Mouse (Mus musculus) heart, adult 2 months (tissue): ENCODE measurements at regions not wholly inside any gene's neighbourhood (a gene's known extent, or its start where the extent isn't known, plus 50 kb on each side); places are given as distances from the start of the nearest gene placed in this dataset.

Experiments used
- CTCF ChIP-seq: fragments of 200-600 bp; IDR thresholded peaks from 2 replicates; pipeline ENCODE4 v1.8.1; 2022; ENCODE audit warnings: antibody characterized with exemption, mild to moderate bottlenecking, moderate library complexity
- EP300 ChIP-seq: fragments of 200-500 bp; IDR thresholded peaks from 2 replicates; pipeline ENCODE4 v1.6.1; 2011; ENCODE audit warnings: low read depth, low read length, control low read depth; ENCODE audit not compliant: insufficient read depth
- POLR2A ChIP-seq: fragments of 200-500 bp; IDR thresholded peaks from 2 replicates; pipeline ENCODE4 v1.6.1; 2011; ENCODE audit warnings: mild to moderate bottlenecking, low read depth, low read length, control low read depth; ENCODE audit not compliant: insufficient read depth

DNA sequence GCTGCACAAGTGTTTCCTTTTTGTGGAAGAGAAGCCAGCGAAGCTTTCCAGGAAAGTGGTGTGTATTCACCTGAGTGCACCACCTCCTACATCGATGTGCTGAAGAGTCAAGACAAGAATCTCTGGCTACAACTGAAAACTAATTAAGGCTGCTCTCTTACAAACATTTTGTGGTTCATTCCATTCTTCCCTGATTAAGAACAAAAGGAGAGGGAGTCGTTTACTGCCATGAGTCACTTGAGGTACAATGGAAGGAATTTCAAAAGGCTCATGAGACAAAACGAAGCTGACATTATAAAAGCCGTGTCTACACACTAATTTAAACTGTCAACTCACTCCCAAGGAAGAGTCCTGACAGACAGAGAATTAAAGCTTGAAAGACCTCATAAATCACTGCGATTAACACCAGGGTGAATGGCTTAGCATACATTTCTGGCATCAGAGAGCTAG is 206.3 kb upstream of the Gm15217 start:
- TF ChIP-seq POLR2A: no peak
- TF ChIP-seq EP300: no peak
- TF ChIP-seq CTCF: no peak
